Mouse (Mus musculus) lung, postnatal 14 days (tissue): ENCODE measurements around the gene Srrd.

Experiments
- DNase-seq: peaks from one replicate; pipeline ENCODE4 v3.0.0; 2021

The Srrd gene

GRCm38 (mm10) chr5:112287652-112288051 lies 55.2 kb downstream of the Srrd start:
- DNase-seq, result no peak
